ENCODE assay signal across 12 mouse cellular contexts in genomic region chr8:86881951-86882350, GRCm38 (mm10). TPM values are rescaled to one million over a fixed set of nuclear protein-coding genes. Genes with fewer than 3 reads are reported as not detected.
DNase-seq lines count a peak whose midpoint lies in the region; ATAC-seq and TF ChIP-seq lines count a peak whose summit lies in the region.
"Had no signal": no experiment of that assay in that cellular context is flagged by ENCODE, and none has a peak within 500 bp of the region (broad histone marks: within the 10 kb centered on the region; RNA-seq: fewer than 3 reads in every experiment).

No protein-coding gene starts in this region.

- WGBS in heart, embryonic 14.5 days: 57% methylated on average over 9 of the region's 9 CpGs
- 39% methylated on average over 9 of the region's 9 CpGs for WGBS in limb, embryonic 15.5 days

- ATAC-seq in heart, embryonic 14.5 days (ENCODE audit: insufficient number of reproducible peaks, insufficient read depth, low FRiP score, low read depth): no peak
- ATAC-seq in limb, embryonic 15.5 days (ENCODE audit: insufficient number of reproducible peaks, low FRiP score, low TSS enrichment, low read depth): no peak
- ATAC-seq: midbrain, embryonic 16.5 days had no signal

- H3K27me3 ChIP-seq in heart, embryonic 14.5 days (ENCODE audit: control insufficient read depth, insufficient read depth, low read length): no peaks in the 10 kb centered on the region
- H3K27me3 ChIP-seq in testis, adult 2 months (ENCODE audit: control insufficient read depth, insufficient read depth, low read length): no peaks in the 10 kb centered on the region
- H3K27me3 ChIP-seq in limb, embryonic 15.5 days: no peaks in the 10 kb centered on the region
- H3K27me3 ChIP-seq: CH12.LX; stomach, embryonic 15.5 days had no signal

- no peak overlapping the region for H3K4me3 ChIP-seq in heart, embryonic 14.5 days (ENCODE audit: control insufficient read depth in 1 of 2, insufficient read depth in 1 of 2, low read depth in 1 of 2, low read length in 2 of 2)
- H3K4me3 ChIP-seq in testis, adult 2 months (ENCODE audit: control insufficient read depth, low read depth, low read length): no peak overlapping the region
- H3K4me3 ChIP-seq in limb, embryonic 15.5 days: no peak overlapping the region; the same call in 1 of the 2 replicates
- H3K4me3 ChIP-seq: stomach, embryonic 15.5 days had no signal

- no peaks in the 10 kb centered on the region for H3K9me3 ChIP-seq in heart, embryonic 14.5 days (ENCODE audit: control insufficient read depth, low read length)
- no peaks in the 10 kb centered on the region for H3K9me3 ChIP-seq in limb, embryonic 15.5 days
- H3K9me3 ChIP-seq: stomach, embryonic 15.5 days had no signal

- H3K4me1 ChIP-seq in heart, embryonic 14.5 days (ENCODE audit: control insufficient read depth in 2 of 2, insufficient read depth in 2 of 2, low read length in 2 of 2): peaks cover 22 to 38% of the 10 kb centered on the region in 2 experiments
- peaks cover 14% of the 10 kb centered on the region for H3K4me1 ChIP-seq in testis, adult 2 months (ENCODE audit: control insufficient read depth, insufficient read depth, low read length)
- H3K4me1 ChIP-seq in limb, embryonic 15.5 days: peaks cover 31% of the 10 kb centered on the region

- 0 out of 2 replicates have a peak overlapping the region, but pooled peaks have one; percentile 23 for H3K4me2 ChIP-seq in heart, embryonic 14.5 days (ENCODE audit: low read length)
- H3K4me2 ChIP-seq in limb, embryonic 15.5 days: peak overlapping the region; percentile 19

- no peak for TF ChIP-seq POLR2A in testis, adult 2 months (IDR thresholded peaks at IDR 0.05; ENCODE audit: control insufficient read depth, low read depth, low read length)

- intact Hi-C loops in heart, postnatal 14 days (cut with DNase I): loop anchor here (5.0 kb wide), 3 partner anchors 35 to 135 kb away; partner anchors contain the start of genes Gm10638 and Siah1a
- intact Hi-C loops in left cerebral cortex, postnatal 36 days (cut with DNase I): loop anchor here (5.0 to 10.0 kb wide), 2 partner anchors 135 to 257 kb away; partner anchors contain the start of genes Gm10638, Lonp2 and Siah1a

- DNase-seq in heart, postnatal 14 days: no peak
- DNase-seq in testis, postnatal 10 days (ENCODE audit: low spot score): no peak
- no peak for DNase-seq in left cerebral cortex, postnatal 36 days (ENCODE audit: low spot score in 2 of 2)
- DNase-seq in right cerebral cortex, postnatal 14 days: no peak
- DNase-seq: cerebellum, postnatal 25 days; right cerebral cortex, postnatal 25 days had no signal

- peaks cover 6% of the 10 kb centered on the region for H3K36me3 ChIP-seq in heart, embryonic 14.5 days (ENCODE audit: control insufficient read depth, insufficient read depth, low read length)
- H3K36me3 ChIP-seq in testis, adult 2 months (ENCODE audit: control insufficient read depth, insufficient read depth, low read length): no peaks in the 10 kb centered on the region
- H3K36me3 ChIP-seq in limb, embryonic 15.5 days: peaks cover 5% of the 10 kb centered on the region; the same call in 1 of the 2 replicates
- H3K36me3 ChIP-seq: stomach, embryonic 15.5 days had no signal

- H3K9ac ChIP-seq in heart, embryonic 14.5 days (ENCODE audit: low read length): no peak overlapping the region
- H3K9ac ChIP-seq in limb, embryonic 15.5 days: no peak overlapping the region
- H3K9ac ChIP-seq: stomach, embryonic 15.5 days had no signal

- TF ChIP-seq CTCF in testis, adult 2 months (IDR thresholded peaks at IDR 0.05; ENCODE audit: control insufficient read depth, insufficient read depth, insufficient replicate concordance, low read depth, low read length): no peak

- H3K27ac ChIP-seq in heart, embryonic 14.5 days (replicated peaks in 1 of 2; ENCODE audit: control insufficient read depth in 1 of 2, insufficient read depth in 1 of 2, low read depth in 2 of 2, low read length in 2 of 2): no peak overlapping the region; a peak in 1 of 4 replicates
- peak overlapping the region; percentile 47; the same call in 1 of the 2 replicates for H3K27ac ChIP-seq in testis, adult 2 months (ENCODE audit: control insufficient read depth, insufficient read depth, low read depth, low read length)
- peak overlapping the region; percentile 38 for H3K27ac ChIP-seq in limb, embryonic 15.5 days
- H3K27ac ChIP-seq: stomach, embryonic 15.5 days had no signal

RNA-seq across cellular contexts. Expression of gene N4bp1, which starts 3.1 kb away (rescaled TPM):
- 7.4 and 8.5 TPM in 2 replicates for polyA plus RNA-seq in heart, embryonic 14.5 days (2014; fragmentation: Nextera tagmentation; extraction: Ambion mirVana)
- total RNA-seq in heart, postnatal 14 days (2021): 10 to 100 TPM; 17.1 to 18.0 TPM
- 5.0 and 6.7 TPM in 2 replicates for polyA plus RNA-seq in testis, adult 2 months (2012; rRNA removed)
- 7.9 and 9.5 TPM in 2 replicates for polyA plus RNA-seq in limb, embryonic 15.5 days (2015; fragmentation: Nextera tagmentation; extraction: Ambion mirVana)
- 10 to 100 TPM; 31.1 to 38.6 TPM for total RNA-seq in left cerebral cortex, postnatal 36 days (2021)

Comparison
In these comparisons a context has a peak if more than half of its experiments do, and no peak if none do; other contexts are left out.
1. H3K27ac ChIP-seq: peak in testis, adult 2 months (single experiment) and limb, embryonic 15.5 days (single experiment); none in heart, embryonic 14.5 days (0 of 2).